Mouse (Mus musculus): Measurements from ENCODE around the gene Usp3. TPM values are rescaled to one million over a fixed set of nuclear protein-coding genes. Genes with fewer than 3 reads are reported as not detected.

Gene Usp3
- polyA plus RNA-seq, 1 experiment: 33.3 TPM

GRCm38 (mm10) chr9:66623627-66624026 lies 30.7 kb upstream of the Usp3 start:
- Histone ChIP-seq H3K4me1 (ENCODE audit: control insufficient read depth, insufficient read depth, low read length) (peaks cover 3% of the 10 kb centered on the region), H3K4me3 (replicated peaks; ENCODE audit: control insufficient read depth, low read depth, low read length) (no peak overlapping the region), H3K27ac (ENCODE audit: control insufficient read depth, insufficient read depth, low read depth, low read length, poor library complexity) (no peak overlapping the region)
- TF ChIP-seq POLR2A (IDR thresholded peaks at IDR 0.05; ENCODE audit: borderline replicate concordance, control insufficient read depth, low read depth, low read length): no peak
- no peak for TF ChIP-seq CTCF (IDR thresholded peaks at IDR 0.05; ENCODE audit: control insufficient read depth, insufficient read depth, low read length)
- 83% methylated on average over 1 of the region's 1 CpGs for WGBS

GRCm38 (mm10) chr9:66620581-66620981 lies 27.6 kb upstream of the Usp3 start:
- TF ChIP-seq CTCF (IDR thresholded peaks at IDR 0.05; ENCODE audit: control insufficient read depth, insufficient read depth, low read length) (no peak), POLR2A (IDR thresholded peaks at IDR 0.05; ENCODE audit: borderline replicate concordance, control insufficient read depth, low read depth, low read length) (no peak)
- Histone ChIP-seq H3K27ac (ENCODE audit: control insufficient read depth, insufficient read depth, low read depth, low read length, poor library complexity) (no peak overlapping the region), H3K4me3 (replicated peaks; ENCODE audit: control insufficient read depth, low read depth, low read length) (no peak overlapping the region), H3K4me1 (ENCODE audit: control insufficient read depth, insufficient read depth, low read length) (peaks cover 1% of the 10 kb centered on the region; the same call in 1 of the 2 replicates)
- 30% methylated on average over 6 of the region's 6 CpGs for WGBS

- Histone ChIP-seq H3K4me1 (ENCODE audit: control insufficient read depth, insufficient read depth, low read length) (peaks cover 3% of the 10 kb centered on the region), H3K4me3 (replicated peaks; ENCODE audit: control insufficient read depth, low read depth, low read length) (no peak overlapping the region)
- WGBS: 56% methylated on average over 1 of the region's 1 CpGs
Observed at GRCm38 (mm10) chr9:66620055-66620454, 27.1 kb upstream of the Usp3 start.

GRCm38 (mm10) chr9:66617812-66618211 lies 24.9 kb upstream of the Usp3 start:
- no peak for TF ChIP-seq CTCF (IDR thresholded peaks at IDR 0.05; ENCODE audit: control insufficient read depth, insufficient read depth, low read length)
- WGBS: 85% methylated on average over 2 of the region's 2 CpGs
- H3K27ac ChIP-seq (ENCODE audit: control insufficient read depth, insufficient read depth, low read depth, low read length, poor library complexity): no peak overlapping the region
- no peak overlapping the region for H3K4me3 ChIP-seq (replicated peaks; ENCODE audit: control insufficient read depth, low read depth, low read length)
- peaks cover 3% of the 10 kb centered on the region for H3K4me1 ChIP-seq (ENCODE audit: control insufficient read depth, insufficient read depth, low read length)

More at GRCm38 (mm10) chr9:66620055-66620454, 27.1 kb upstream of the Usp3 start:
- TF ChIP-seq CTCF (IDR thresholded peaks at IDR 0.05; ENCODE audit: control insufficient read depth, insufficient read depth, low read length) (no peak), POLR2A (IDR thresholded peaks at IDR 0.05; ENCODE audit: borderline replicate concordance, control insufficient read depth, low read depth, low read length) (no peak)
- no peak overlapping the region for H3K27ac ChIP-seq (ENCODE audit: control insufficient read depth, insufficient read depth, low read depth, low read length, poor library complexity)

GRCm38 (mm10) chr9:66616858-66617257 lies 23.9 kb upstream of the Usp3 start:
- Histone ChIP-seq H3K4me1 (ENCODE audit: control insufficient read depth, insufficient read depth, low read length) (peaks cover 3% of the 10 kb centered on the region), H3K4me3 (replicated peaks; ENCODE audit: control insufficient read depth, low read depth, low read length) (no peak overlapping the region), H3K27ac (ENCODE audit: control insufficient read depth, insufficient read depth, low read depth, low read length, poor library complexity) (no peak overlapping the region)
- no peak for TF ChIP-seq CTCF (IDR thresholded peaks at IDR 0.05; ENCODE audit: control insufficient read depth, insufficient read depth, low read length)
- 6% methylated on average over 4 of the region's 4 CpGs for WGBS

GRCm38 (mm10) chr9:66615141-66615540 lies 22.2 kb upstream of the Usp3 start:
- peak overlapping the region; percentile 65; the same call in 1 of the 2 replicates for H3K27ac ChIP-seq (ENCODE audit: control insufficient read depth, insufficient read depth, low read depth, low read length, poor library complexity)
- peaks cover 2% of the 10 kb centered on the region for H3K4me1 ChIP-seq (ENCODE audit: control insufficient read depth, insufficient read depth, low read length)
- H3K4me3 ChIP-seq (replicated peaks; ENCODE audit: control insufficient read depth, low read depth, low read length): no peak overlapping the region
- TF ChIP-seq CTCF (IDR thresholded peaks at IDR 0.05; ENCODE audit: control insufficient read depth, insufficient read depth, low read length) (no peak), POLR2A (IDR thresholded peaks at IDR 0.05; ENCODE audit: borderline replicate concordance, control insufficient read depth, low read depth, low read length) (no peak)
- 9% methylated on average over 9 of the region's 9 CpGs for WGBS

GRCm38 (mm10) chr9:66614547-66614946 lies 21.6 kb upstream of the Usp3 start:
- H3K27ac ChIP-seq (ENCODE audit: control insufficient read depth, insufficient read depth, low read depth, low read length, poor library complexity): no peak overlapping the region; the same call in 1 of the 2 replicates
- H3K4me1 ChIP-seq (ENCODE audit: control insufficient read depth, insufficient read depth, low read length): peaks cover 2% of the 10 kb centered on the region
- H3K4me3 ChIP-seq (replicated peaks; ENCODE audit: control insufficient read depth, low read depth, low read length): no peak overlapping the region
- WGBS: 73% methylated on average over 7 of the region's 7 CpGs
- TF ChIP-seq CTCF (IDR thresholded peaks at IDR 0.05; ENCODE audit: control insufficient read depth, insufficient read depth, low read length) (no peak), POLR2A (IDR thresholded peaks at IDR 0.05; ENCODE audit: borderline replicate concordance, control insufficient read depth, low read depth, low read length) (no peak)

GRCm38 (mm10) chr9:66613667-66614066 lies 20.7 kb upstream of the Usp3 start:
- Histone ChIP-seq H3K4me1 (ENCODE audit: control insufficient read depth, insufficient read depth, low read length) (peaks cover 2% of the 10 kb centered on the region), H3K4me3 (replicated peaks; ENCODE audit: control insufficient read depth, low read depth, low read length) (no peak overlapping the region), H3K27ac (ENCODE audit: control insufficient read depth, insufficient read depth, low read depth, low read length, poor library complexity) (no peak overlapping the region)
- TF ChIP-seq CTCF (IDR thresholded peaks at IDR 0.05; ENCODE audit: control insufficient read depth, insufficient read depth, low read length) (no peak), POLR2A (IDR thresholded peaks at IDR 0.05; ENCODE audit: borderline replicate concordance, control insufficient read depth, low read depth, low read length) (no peak)
- WGBS: 79% methylated on average over 7 of the region's 7 CpGs

GRCm38 (mm10) chr9:66611478-66612093 lies 18.6 kb upstream of the Usp3 start:
- peak; percentile 87 for TF ChIP-seq CTCF (IDR thresholded peaks at IDR 0.05; ENCODE audit: control insufficient read depth, insufficient read depth, low read length)
- TF ChIP-seq POLR2A (IDR thresholded peaks at IDR 0.05; ENCODE audit: borderline replicate concordance, control insufficient read depth, low read depth, low read length): no peak
- Histone ChIP-seq H3K4me3 (replicated peaks; ENCODE audit: control insufficient read depth, low read depth, low read length) (peak overlapping the region; percentile 19), H3K27ac (ENCODE audit: control insufficient read depth, insufficient read depth, low read depth, low read length, poor library complexity) (0 out of 2 replicates have a peak overlapping the region, but pooled peaks have one; percentile 12), H3K4me1 (ENCODE audit: control insufficient read depth, insufficient read depth, low read length) (peaks cover 2% of the 10 kb centered on the region)
- 17% methylated on average over 18 of the region's 18 CpGs for WGBS

Measured in bone marrow, adult 2 months (tissue).